Mouse (Mus musculus) lung, adult 18-20 months (tissue): ENCODE results near the gene Myl12a.
"Not testable (repeated sequence)": the region's sequence is repeated elsewhere in the genome, so short reads cannot be mapped to it uniquely, and the experiment has no call there.

ENCODE experiments used
- DNase-seq, 2 experiments: peaks; one replicate each; pipeline ENCODE4 v3.0.0; 2022; ENCODE audit warnings: mixed read lengths in 2 of 2

Myl12a gene

DNA sequence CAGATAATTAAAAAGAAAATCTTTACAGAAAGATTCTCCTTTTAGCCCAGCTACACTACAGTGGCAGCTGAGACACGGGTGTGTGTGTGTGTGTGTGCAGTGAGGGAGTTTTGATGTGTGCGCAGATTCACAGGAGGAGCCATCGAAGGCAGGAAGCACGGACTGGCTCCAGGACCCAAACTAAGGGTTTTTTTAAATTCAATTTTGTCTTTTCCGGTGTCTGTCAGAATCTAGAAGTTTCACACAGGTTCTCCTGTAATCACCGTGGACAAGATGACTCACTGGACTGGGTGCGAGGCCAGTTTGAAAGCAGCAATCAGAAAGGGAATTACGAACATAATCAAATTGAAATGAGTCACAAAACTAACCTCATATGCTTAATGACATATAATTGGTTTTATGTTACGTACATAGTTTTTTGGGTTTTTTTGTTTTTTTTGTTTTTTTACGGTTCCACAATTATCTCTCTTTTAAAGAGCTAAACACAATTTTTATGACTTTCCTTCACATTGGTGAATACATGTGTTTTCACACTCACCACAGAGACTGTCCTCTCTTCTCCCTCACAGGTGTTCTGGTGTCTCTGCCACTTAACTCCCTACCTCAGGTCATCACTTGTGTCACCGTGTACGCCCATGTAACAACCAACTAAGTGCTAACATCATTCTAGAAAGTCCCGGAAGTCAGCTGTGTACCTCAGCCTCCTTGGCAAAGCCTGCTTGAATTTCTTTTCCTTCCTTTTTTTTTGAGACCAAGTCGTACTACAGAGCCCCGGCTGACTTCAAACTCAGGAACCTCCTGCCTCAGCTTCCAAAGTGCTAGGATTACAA is 15.6 kb downstream of the Myl12a start:
- no peak for DNase-seq

DNA sequence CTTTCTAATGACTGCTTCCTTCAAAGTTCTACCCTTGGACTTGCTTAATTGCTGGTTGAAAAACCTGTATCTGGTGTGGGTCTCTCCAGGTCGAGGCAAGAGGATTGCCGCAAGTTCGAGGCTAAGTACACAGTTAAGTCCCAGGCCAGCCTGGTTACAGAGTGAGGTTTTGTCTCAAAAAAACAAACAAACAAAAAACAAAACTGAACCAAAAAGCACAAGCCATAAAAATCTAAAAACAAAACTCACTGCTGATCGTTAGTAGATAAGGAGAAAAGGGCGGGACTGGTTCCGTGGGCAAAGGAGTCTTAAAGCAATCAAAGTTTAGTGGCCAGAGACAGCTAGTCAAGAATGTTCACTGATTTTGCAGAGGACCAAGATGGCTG is 16.3 kb downstream of the Myl12a start:
- no peak for DNase-seq

DNA sequence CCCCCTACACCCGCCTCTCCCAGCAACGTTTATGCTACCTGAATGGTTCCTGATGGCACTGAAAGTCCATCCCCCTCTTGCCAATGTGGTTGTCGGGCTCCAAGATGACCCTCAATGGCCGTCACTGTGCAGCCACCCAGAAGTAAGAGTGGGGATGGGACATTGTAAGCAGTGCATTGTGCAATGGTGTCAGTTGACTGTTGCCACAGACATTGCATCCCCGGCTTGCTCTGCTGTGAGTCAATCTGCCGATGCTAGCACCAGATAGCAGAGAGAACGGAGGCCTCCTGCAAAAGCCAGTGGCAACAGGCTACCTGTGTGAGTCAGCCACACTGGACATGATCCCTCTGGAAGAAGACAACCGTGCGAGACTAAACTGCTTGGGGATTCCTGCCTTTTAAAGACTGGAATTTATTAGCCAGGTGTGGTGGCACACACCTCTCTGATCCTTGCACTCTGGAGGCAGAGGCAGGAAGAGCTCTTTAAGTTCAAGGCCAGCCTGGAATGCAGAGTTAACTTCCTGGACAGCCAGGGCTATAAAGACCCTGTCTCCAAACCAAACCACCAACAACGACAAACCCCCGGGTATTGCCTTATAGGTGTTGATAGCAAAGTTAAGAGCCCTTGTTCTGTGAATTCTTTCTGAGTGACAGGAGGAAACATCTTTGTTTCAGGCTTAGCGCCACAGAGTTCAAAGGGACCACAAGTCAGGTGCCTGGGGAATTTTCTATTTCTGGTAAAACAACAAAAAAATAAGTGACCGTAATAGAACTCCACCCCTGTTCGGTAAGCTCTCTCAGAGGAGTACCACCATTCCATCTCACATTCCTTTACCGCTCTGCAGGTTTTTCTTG is 16.9 kb downstream of the Myl12a start:
- peak in 1 of 2 experiments; percentile 47 for DNase-seq

DNA sequence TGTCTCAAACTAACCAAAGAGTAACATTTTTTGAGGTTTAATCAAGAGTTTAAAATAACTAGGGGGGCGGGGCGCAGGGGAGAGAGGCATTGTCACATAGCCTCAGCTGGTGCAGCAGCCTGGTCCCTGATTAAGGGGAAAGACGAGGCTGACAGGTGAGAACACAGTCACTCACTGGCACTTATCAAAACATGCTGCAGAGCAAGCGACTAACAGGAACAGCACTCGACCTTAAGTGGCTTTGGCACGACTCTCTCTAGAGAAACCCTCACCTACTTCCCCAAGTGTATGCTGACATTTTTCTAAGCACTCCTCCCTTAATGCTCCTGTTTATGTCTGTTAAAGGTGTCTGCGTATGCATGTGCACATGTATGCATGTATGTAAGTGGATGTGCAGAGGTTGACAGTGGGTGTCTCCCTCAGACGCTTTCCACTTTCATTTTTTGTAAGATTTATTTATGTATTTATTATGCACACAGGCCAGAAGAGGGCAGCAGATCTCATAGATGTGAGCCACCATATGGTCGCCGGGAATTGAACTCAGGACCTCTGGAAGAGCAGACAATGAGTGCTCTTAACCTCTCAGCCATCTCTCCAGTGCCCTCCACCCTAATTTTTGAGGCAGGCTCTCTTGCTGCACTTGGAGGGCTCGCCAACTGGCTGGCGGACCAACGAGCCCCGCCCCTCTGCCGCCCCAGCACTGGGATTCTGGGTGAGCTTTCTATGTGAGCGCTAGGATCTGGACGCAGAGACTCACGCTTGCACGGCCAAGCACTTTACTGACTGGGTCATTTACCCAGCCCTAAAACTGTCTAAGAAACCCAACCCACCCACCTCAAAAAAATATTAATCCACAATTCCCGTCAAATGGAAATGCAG is 23.1 kb downstream of the Myl12a start:
- peak; percentile 76 to 80 for DNase-seq

DNA sequence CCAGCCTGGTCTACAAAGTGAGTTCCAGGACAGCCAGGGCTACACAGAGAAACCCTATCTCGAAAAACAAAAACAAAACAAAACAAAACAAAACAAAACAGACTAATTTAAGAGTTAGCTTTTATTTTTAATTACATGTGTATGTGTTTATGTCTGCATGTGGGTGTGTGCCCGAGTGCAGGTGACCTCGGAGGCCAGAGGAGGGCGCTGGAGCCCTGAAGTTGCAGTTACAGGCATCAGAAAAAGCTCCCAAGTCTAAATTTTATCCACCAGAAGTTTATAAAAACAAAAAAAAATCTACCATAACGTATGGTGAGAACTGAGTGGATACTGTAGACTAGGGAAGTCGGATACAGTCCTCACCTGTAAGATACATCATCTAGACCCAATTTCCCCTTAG is 24.9 kb downstream of the Myl12a start:
- DNase-seq, result no peak

DNA sequence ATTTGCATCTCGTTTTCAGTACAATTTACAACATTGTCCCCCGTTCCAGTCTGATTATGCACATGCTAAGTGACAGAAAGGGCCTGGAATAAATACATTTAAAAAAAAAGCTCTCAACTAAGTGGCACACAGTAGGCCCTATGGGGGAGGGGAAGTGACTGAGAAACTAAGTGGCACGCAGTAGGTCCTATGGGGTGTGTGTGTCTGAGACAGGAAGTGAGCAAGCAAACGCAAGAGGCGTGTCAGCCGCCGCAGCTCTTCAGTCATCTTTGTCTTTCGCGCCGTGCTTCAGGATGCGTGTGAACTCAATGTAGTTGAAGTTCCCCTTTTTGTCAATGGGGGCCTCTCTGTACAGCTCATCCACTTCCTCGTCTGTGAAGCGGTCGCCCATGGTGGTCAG is 28.6 kb downstream of the Myl12a start:
- not testable (repeated sequence) for DNase-seq

DNA sequence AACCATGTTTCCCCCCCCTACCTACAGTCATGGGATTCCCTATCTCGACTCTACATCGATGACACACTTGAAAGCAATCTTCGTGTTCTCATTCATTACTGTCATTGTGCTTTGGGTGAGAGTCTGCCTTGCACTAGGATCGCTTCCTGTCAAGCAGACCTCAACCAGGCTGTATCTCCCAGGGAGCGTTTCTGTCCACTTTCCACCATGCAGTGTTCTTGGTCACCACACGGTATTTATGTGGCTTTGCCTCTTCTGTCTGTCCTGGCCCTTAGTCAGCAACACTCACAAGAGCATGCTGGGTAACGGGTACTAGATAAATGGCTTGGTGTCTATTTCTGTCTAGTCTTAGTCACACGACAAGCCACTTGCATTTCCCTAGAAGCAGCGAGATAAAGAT is 29.3 kb downstream of the Myl12a start:
- DNase-seq, result no peak

DNA sequence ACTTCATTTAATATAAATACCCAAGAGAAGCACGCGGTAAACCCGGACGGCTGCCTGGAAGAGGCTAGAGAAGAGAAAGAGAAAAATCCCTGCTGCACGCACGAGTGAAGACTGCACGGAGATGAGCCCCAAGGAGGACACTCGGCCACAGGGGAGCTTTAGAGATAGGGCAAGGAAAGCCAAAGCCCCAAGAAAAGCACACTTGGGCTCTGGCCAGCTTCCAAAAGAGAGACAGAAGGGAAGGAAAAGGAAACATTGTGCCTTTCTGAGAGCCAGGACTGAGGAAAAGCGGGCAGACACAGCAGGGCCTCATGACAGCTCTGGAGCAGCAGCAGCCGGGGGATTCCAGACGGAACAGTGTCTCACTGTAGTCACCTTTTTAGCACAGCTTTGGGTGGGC is 31.5 kb downstream of the Myl12a start:
- DNase-seq, result no peak

DNA sequence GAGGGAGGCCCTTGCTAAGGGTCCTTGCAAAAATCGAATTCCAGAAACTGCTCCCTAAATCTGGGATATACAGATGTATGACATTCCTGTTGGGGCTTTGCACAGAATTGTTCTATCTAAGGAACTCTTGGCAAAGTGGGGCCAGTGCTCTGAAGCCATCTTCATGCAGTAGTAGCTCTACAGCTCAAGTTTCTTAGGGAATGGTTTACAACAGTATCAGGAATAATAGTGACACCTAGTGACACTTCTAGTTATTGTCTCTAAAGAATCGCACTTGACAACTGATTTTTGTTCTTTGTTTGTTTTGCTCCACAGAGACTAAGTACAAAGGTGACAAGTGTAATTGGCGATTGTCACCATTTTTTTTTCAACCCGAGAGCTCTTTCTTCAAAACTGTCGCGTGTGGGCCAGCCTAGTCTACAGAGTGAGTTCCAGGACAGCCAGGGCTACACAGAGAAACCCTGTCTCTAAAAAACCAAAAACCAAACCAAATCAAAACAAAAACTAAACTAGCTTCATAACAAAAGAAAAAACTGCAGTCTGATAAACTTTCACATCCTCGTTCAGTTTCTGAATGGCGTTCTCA is 34.0 kb downstream of the Myl12a start:
- DNase-seq, result no peak

DNA sequence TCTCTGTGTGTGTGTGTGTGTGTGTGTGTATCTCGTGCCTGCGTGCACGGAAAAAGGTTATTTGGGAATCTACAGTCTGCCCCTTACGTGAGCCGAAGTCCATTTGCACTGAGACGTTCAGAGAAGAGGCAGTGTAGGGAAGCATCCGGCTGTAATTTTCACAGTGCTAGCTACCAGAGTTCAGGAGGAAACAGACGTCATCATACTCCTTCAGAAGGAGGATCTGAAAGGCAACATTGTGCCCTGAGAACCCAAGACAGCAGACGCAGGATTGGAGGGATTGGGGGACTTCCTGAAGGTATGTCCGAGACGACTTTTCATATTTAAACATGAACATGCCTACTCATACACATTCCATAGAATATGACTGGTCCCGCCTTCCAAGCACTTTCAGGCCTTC is 35.0 kb downstream of the Myl12a start:
- DNase-seq, result no peak

DNA sequence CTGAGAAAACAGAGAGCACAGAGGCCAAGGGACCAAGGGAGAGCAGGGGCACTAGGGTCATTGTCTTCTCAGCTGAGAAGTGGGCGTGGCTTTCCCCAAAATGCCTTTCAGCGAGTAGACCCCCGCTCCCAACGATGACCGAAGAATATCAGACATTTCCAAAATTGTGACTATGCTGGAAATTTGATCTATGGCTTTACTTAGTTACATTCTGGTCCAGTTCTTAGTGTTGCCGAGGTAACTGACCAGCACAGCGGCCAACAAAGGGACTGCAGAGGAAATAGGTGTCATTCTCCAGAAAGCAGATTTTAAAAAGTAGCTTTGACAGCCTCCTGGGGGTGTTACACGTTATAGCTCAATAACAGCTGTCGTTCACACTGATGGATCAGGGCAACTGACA is 35.5 kb downstream of the Myl12a start:
- no peak for DNase-seq

DNA sequence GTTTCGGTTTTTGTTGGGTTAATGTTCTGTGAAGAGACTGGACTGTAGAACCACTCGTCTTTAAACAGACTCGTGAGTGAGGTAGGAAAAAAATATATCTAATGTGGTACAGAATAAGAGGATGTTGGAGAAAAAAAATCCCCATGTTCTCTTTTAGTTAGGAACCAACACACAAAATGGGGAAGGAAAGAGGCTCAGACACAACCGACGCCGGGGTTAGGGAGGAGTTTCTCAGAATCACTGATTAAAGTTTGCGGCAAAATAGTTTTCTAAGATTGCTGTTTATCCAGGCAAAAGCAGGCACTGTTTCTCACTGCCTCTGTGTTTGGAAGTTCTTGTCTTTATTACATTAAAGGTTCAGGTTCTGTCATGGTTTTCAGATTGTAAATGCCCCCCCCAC is 36.6 kb downstream of the Myl12a start:
- DNase-seq, result no peak

DNA sequence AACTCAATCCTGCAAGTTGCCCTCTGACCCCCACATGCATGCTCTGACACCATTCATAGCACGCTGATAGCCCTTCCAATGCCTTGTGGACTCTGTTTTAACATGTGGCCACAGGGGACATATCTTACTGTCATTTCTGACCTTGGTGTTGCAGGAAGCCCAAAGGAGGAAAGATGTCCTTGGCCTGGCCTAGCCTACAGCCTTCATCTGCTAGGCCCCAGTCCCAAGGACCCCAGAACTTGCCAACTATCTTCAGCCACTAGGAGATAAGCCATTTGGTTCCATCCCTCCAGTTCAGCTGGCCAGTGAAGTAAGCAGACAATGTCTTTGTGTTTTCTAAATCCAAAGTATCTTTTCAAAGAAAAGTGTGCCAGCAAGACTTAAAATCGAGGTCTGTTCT is 37.4 kb downstream of the Myl12a start:
- no peak for DNase-seq

DNA sequence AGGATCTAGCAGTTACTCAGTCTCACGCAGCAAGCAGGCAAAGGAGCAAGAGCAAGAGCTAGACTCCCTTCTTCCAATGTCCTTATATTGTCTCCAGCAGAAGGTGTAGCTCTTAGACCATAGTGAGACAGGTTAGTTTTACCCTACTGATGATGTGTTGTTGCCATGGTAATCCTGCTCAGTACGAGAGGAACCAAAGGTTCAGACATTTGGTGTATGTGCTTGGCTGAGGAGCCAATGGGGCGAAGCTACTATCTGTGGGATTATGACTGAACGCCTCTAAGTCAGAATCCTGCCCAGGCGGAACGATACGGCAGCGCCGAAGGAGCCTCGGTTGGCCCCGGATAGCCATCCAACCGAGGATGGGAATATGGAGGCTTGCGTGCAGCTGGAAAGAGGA is 39.1 kb downstream of the Myl12a start:
- DNase-seq, result peak; percentile 89

DNA sequence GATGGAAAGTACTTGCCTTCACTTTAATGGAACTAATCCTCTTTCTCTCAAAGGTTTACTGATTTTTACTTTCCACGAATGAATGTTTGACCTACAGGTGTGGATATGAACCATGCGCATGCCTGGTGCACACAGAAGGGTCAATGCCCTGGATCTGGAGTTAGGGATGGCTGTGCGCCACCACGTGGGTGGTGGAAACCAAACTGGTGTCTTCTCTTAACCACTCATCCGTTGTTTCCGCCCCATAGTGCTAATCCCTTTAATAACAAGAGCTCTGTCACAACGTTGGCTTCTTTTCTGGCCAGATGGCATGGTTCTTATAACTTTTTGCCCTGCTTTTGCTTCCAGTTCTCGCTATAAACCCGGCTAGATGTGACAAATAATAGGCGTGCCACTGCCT is 51.4 kb downstream of the Myl12a start:
- DNase-seq, result no peak

DNA sequence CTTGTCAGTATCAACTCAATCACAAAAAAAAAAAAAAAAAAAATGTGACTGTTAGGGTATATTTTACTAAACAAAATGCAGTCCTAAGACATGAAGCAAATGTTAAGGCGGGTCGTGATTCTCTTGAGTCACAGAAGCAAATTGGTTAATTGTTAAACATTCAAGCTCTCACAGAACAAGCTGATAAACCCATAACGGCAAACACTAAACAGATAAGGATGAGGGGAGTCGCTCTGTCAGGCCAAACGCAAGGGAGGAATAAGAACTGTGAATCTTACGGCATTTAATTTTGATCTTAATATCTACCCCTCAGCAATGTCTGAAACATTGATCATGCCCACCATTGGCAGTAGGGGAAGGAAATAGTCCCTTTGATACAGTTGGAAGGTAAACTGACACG is 53.5 kb downstream of the Myl12a start:
- no peak for DNase-seq

DNA sequence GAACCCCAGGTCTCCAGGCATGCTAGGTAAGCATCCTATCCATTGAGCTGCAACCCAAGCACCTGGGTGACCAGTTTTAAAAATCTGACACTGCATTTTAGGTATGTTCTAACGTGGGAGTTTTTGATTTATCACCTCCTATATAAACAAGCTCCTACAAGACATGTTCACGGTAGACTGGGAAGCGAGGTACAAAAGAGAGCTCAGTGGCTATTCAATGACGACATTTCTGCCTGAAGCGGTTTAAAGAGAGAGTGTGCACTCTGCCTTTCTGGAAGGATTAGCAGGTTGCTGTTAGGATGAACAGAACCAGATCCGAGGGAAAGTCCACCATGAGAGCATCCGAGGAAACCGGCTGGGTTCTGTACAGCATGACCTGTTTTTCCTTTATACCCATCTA is 54.0 kb downstream of the Myl12a start:
- DNase-seq, result no peak

DNA sequence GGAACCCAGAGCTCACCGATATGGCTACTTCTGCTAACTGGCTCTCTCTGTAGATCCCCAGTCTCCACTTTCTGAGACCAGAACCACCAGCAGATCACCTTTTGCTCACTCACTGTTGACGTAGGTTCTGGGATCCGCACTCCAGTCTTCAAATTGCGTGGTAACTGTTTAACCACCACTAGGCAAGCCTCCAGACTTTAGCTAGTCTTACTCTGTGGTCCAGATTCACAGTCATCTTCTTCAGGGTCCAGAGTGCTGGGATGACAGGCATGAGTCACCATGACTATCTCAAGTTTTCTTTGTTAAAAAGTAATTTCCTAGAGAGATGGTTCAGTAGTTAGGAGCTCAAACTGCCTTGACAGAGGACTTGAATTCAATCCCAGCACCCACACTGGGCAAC is 58.9 kb downstream of the Myl12a start:
- DNase-seq, result no peak
